Mouse (Mus musculus) hindbrain, embryonic 15.5 days (tissue): ENCODE measurements at regions not wholly inside any gene's neighbourhood (a gene's known extent, or its start where the extent isn't known, plus 50 kb on each side); places are given as distances from the start of the nearest gene placed in this dataset.
"Not testable (repeated sequence)": the region's sequence is repeated elsewhere in the genome, so short reads cannot be mapped to it uniquely, and the experiment has no call there.

Experiments
- ATAC-seq: fragments of 200-750 bp; cut with Nextera tagmentation; 2 replicates; pipeline ENCODE4 v1.8.0; 2017; ENCODE audit warnings: low read depth, moderate number of reproducible peaks, moderate TSS enrichment; ENCODE audit not compliant: low FRiP score
- H3K27ac ChIP-seq: fragments of 300-500 bp; sonication (generic); replicated peaks from 2 replicates; pipeline ENCODE4 v1.5.1; 2015; ENCODE audit warnings: mild to moderate bottlenecking, inconsistent platforms
- H3K27me3 ChIP-seq: fragments of 300-500 bp; sonication (generic); 2 replicates; pipeline ENCODE4 v1.6.1; 2015; ENCODE audit warnings: control low read depth, inconsistent platforms
- H3K36me3 ChIP-seq: fragments of 300-500 bp; sonication (generic); 2 replicates; pipeline ENCODE4 v1.6.1; 2015; ENCODE audit warnings: control low read depth, inconsistent platforms
- H3K4me1 ChIP-seq: fragments of 300-500 bp; sonication (generic); replicated peaks from 2 replicates; pipeline ENCODE4 v1.6.1; 2015; ENCODE audit warnings: control low read depth, inconsistent platforms
- H3K4me2 ChIP-seq: fragments of 300-500 bp; sonication (generic); 2 replicates; pipeline ENCODE4 v1.6.1; 2015; ENCODE audit warnings: moderate library complexity, mild to moderate bottlenecking, inconsistent platforms
- H3K4me3 ChIP-seq: fragments of 300-500 bp; sonication (generic); 2 replicates; pipeline ENCODE4 v1.5.1; 2015; ENCODE audit warnings: mild to moderate bottlenecking, inconsistent platforms
- H3K9ac ChIP-seq: fragments of 300-500 bp; sonication (generic); 2 replicates; pipeline ENCODE4 v1.6.1; 2015; ENCODE audit warnings: inconsistent platforms
- H3K9me3 ChIP-seq: fragments of 300-500 bp; sonication (generic); 2 replicates; pipeline ENCODE4 v1.6.1; 2016; ENCODE audit warnings: control low read depth, inconsistent platforms
- WGBS: fragments of 180-500 bp; shearing (Covaris S2); methylation state at CpG from one replicate; pipeline ENCODE4 v1.1.7; 2015; 5-methylcytosine and 5-hydroxymethylcytosine counted together

- H3K27ac ChIP-seq: no peak overlapping the region
- H3K9me3 ChIP-seq: no peaks in the 10 kb centered on the region
- no peak overlapping the region for H3K4me3 ChIP-seq
- H3K27me3 ChIP-seq: no peaks in the 10 kb centered on the region
- no peak for ATAC-seq
- H3K4me2 ChIP-seq: no peak overlapping the region
- H3K4me1 ChIP-seq: no peaks in the 10 kb centered on the region
- no peak overlapping the region for H3K9ac ChIP-seq
- no peaks in the 10 kb centered on the region for H3K36me3 ChIP-seq
- 57% methylated on average over 7 of the region's 7 CpGs for WGBS
These were observed 704.0 kb downstream of the 4930447A16Rik start for GRCm38 (mm10) chr15:38129330-38129729.

- H3K9me3 ChIP-seq: no peaks in the 10 kb centered on the region
- no peak overlapping the region for H3K9ac ChIP-seq
- H3K27ac ChIP-seq: no peak overlapping the region
- no peaks in the 10 kb centered on the region for H3K4me1 ChIP-seq
- no peak for ATAC-seq
- H3K27me3 ChIP-seq: no peaks in the 10 kb centered on the region
- no peaks in the 10 kb centered on the region for H3K36me3 ChIP-seq
- 88% methylated on average over 8 of the region's 8 CpGs for WGBS
- no peak overlapping the region for H3K4me3 ChIP-seq
- no peak overlapping the region for H3K4me2 ChIP-seq
These were observed 704.7 kb downstream of the 4930447A16Rik start for GRCm38 (mm10) chr15:38129861-38130631.

- H3K9me3 ChIP-seq: no peaks in the 10 kb centered on the region
- no peaks in the 10 kb centered on the region for H3K27me3 ChIP-seq
- 93% methylated on average over 2 of the region's 2 CpGs for WGBS
These were observed 705.3 kb downstream of the 4930447A16Rik start for GRCm38 (mm10) chr15:38130632-38131028.

GRCm38 (mm10) chr15:38139639-38140038 lies 714.3 kb downstream of the 4930447A16Rik start:
- Histone ChIP-seq H3K4me2 (no peak overlapping the region), H3K9me3 (no peaks in the 10 kb centered on the region), H3K27ac (no peak overlapping the region), H3K4me3 (no peak overlapping the region), H3K27me3 (no peaks in the 10 kb centered on the region), H3K36me3 (no peaks in the 10 kb centered on the region), H3K9ac (no peak overlapping the region), H3K4me1 (no peaks in the 10 kb centered on the region)
- no peak for ATAC-seq
- 89% methylated on average over 1 of the region's 1 CpGs for WGBS

More at GRCm38 (mm10) chr15:38130632-38131028, 705.3 kb downstream of the 4930447A16Rik start:
- no peak overlapping the region for H3K4me3 ChIP-seq
- H3K36me3 ChIP-seq: no peaks in the 10 kb centered on the region
- no peaks in the 10 kb centered on the region for H3K4me1 ChIP-seq
- H3K27ac ChIP-seq: no peak overlapping the region
- no peak overlapping the region for H3K4me2 ChIP-seq
- no peak for ATAC-seq
- H3K9ac ChIP-seq: no peak overlapping the region

GRCm38 (mm10) chr15:38143495-38143894 lies 718.1 kb downstream of the 4930447A16Rik start:
- Histone ChIP-seq H3K4me2 (no peak overlapping the region), H3K9me3 (no peaks in the 10 kb centered on the region), H3K27me3 (no peaks in the 10 kb centered on the region), H3K9ac (no peak overlapping the region), H3K4me1 (no peaks in the 10 kb centered on the region), H3K4me3 (no peak overlapping the region), H3K36me3 (no peaks in the 10 kb centered on the region), H3K27ac (no peak overlapping the region)
- 91% methylated on average over 2 of the region's 2 CpGs for WGBS
- ATAC-seq: no peak

- Histone ChIP-seq H3K9ac (no peak overlapping the region), H3K4me3 (no peak overlapping the region), H3K27ac (no peak overlapping the region), H3K4me2 (no peak overlapping the region), H3K27me3 (no peaks in the 10 kb centered on the region), H3K9me3 (no peaks in the 10 kb centered on the region), H3K4me1 (no peaks in the 10 kb centered on the region), H3K36me3 (no peaks in the 10 kb centered on the region)
- no peak for ATAC-seq
- 47% methylated on average over 4 of the region's 4 CpGs for WGBS
These were observed 726.3 kb downstream of the 4930447A16Rik start for GRCm38 (mm10) chr15:38151654-38152053.

- not testable (repeated sequence) for ATAC-seq, H3K9me3 ChIP-seq, H3K27me3 ChIP-seq, H3K36me3 ChIP-seq, H3K27ac ChIP-seq, H3K4me2 ChIP-seq, H3K9ac ChIP-seq, H3K4me1 ChIP-seq, H3K4me3 ChIP-seq
These were observed 728.5 kb downstream of the 4930447A16Rik start for GRCm38 (mm10) chr15:38153821-38154220.

- peaks cover 5% of the 10 kb centered on the region; the same call in 1 of the 2 replicates for H3K4me1 ChIP-seq
- H3K27me3 ChIP-seq: no peaks in the 10 kb centered on the region
- H3K4me3 ChIP-seq: no peak overlapping the region
- no peaks in the 10 kb centered on the region for H3K9me3 ChIP-seq
- H3K36me3 ChIP-seq: no peaks in the 10 kb centered on the region
- no peak for ATAC-seq
- H3K27ac ChIP-seq: no peak overlapping the region
- H3K4me2 ChIP-seq: no peak overlapping the region
- 76% methylated on average over 2 of the region's 2 CpGs for WGBS
- H3K9ac ChIP-seq: no peak overlapping the region
These were observed 733.8 kb downstream of the 4930447A16Rik start for GRCm38 (mm10) chr15:38159161-38159560.

GRCm38 (mm10) chr15:38163721-38164120 lies 738.4 kb downstream of the 4930447A16Rik start:
- Histone ChIP-seq H3K9ac (no peak overlapping the region), H3K4me2 (no peak overlapping the region), H3K36me3 (no peaks in the 10 kb centered on the region), H3K4me3 (no peak overlapping the region), H3K9me3 (no peaks in the 10 kb centered on the region), H3K27me3 (no peaks in the 10 kb centered on the region), H3K4me1 (peaks cover 5% of the 10 kb centered on the region; the same call in 1 of the 2 replicates), H3K27ac (0 out of 2 replicates have a peak overlapping the region, but pooled peaks have one; percentile 7)
- 52% methylated on average over 6 of the region's 6 CpGs for WGBS
- no peak for ATAC-seq

GRCm38 (mm10) chr15:38164848-38165247 lies 739.5 kb downstream of the 4930447A16Rik start:
- ATAC-seq: no peak
- H3K27me3 ChIP-seq: no peaks in the 10 kb centered on the region
- H3K9ac ChIP-seq: no peak overlapping the region
- 84% methylated on average over 1 of the region's 1 CpGs for WGBS
- no peak overlapping the region for H3K4me3 ChIP-seq
- no peaks in the 10 kb centered on the region for H3K9me3 ChIP-seq
- peaks cover 5% of the 10 kb centered on the region; the same call in 1 of the 2 replicates for H3K4me1 ChIP-seq
- no peaks in the 10 kb centered on the region for H3K36me3 ChIP-seq
- no peak overlapping the region for H3K4me2 ChIP-seq
- H3K27ac ChIP-seq: no peak overlapping the region

- Histone ChIP-seq H3K9ac (no peak overlapping the region), H3K27ac (no peak overlapping the region), H3K27me3 (no peaks in the 10 kb centered on the region), H3K4me3 (no peak overlapping the region), H3K4me2 (no peak overlapping the region), H3K9me3 (no peaks in the 10 kb centered on the region), H3K4me1 (peaks cover 5% of the 10 kb centered on the region; the same call in 1 of the 2 replicates), H3K36me3 (no peaks in the 10 kb centered on the region)
- WGBS: 72% methylated on average over 7 of the region's 7 CpGs
- no peak for ATAC-seq
These were observed 740.6 kb downstream of the 4930447A16Rik start for GRCm38 (mm10) chr15:38165881-38166445.

- no peak for ATAC-seq
- H3K9me3 ChIP-seq: no peaks in the 10 kb centered on the region
- no peak overlapping the region for H3K4me2 ChIP-seq
- H3K36me3 ChIP-seq: no peaks in the 10 kb centered on the region
- peaks cover 5% of the 10 kb centered on the region; the same call in 1 of the 2 replicates for H3K4me1 ChIP-seq
- WGBS: 96% methylated on average over 5 of the region's 5 CpGs
- no peak overlapping the region for H3K27ac ChIP-seq
- H3K9ac ChIP-seq: no peak overlapping the region
- H3K27me3 ChIP-seq: no peaks in the 10 kb centered on the region
- H3K4me3 ChIP-seq: no peak overlapping the region
These were observed 741.1 kb downstream of the 4930447A16Rik start for GRCm38 (mm10) chr15:38166476-38166875.
